Mouse (Mus musculus) testis, adult 2 months (tissue): ENCODE measurements around the gene Rasgef1c.

Source experiments
- CTCF ChIP-seq: fragments of 200-500 bp; IDR thresholded peaks from 2 replicates; pipeline ENCODE4 v1.5.1; 2012; ENCODE audit warnings: low read depth, mild to moderate bottlenecking, inconsistent platforms, low read length, moderate library complexity; ENCODE audit not compliant: control insufficient read depth, insufficient read depth, insufficient replicate concordance
- POLR2A ChIP-seq: fragments of 200-500 bp; IDR thresholded peaks from 2 replicates; pipeline ENCODE4 v1.6.1; 2012; ENCODE audit warnings: low read depth, mild to moderate bottlenecking, inconsistent platforms, low read length, moderate library complexity; ENCODE audit not compliant: control insufficient read depth

DNA sequence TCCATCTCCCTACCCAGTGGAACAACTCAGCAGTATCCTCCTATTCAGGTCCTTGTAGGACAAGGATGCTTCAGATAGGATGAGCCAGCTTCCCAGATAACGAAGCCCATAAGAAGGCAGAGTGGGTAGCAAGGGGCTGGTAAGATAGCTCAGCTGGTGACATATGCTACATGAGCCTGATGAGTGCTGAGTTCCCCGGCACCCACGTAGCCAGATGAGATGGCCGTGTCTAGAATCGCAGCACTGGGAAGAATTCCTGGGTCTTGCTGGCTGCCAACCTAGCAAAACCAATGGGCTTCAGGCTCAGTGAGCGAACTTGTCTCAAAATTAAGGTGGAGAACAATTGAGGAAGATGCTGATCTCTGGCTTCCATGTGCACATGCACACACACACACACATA lies 36.1 kb downstream of the Rasgef1c start:
- no peak for TF ChIP-seq POLR2A
- no peak for TF ChIP-seq CTCF
